Mouse (Mus musculus): Measurements from ENCODE around the gene Ykt6.

DNA sequence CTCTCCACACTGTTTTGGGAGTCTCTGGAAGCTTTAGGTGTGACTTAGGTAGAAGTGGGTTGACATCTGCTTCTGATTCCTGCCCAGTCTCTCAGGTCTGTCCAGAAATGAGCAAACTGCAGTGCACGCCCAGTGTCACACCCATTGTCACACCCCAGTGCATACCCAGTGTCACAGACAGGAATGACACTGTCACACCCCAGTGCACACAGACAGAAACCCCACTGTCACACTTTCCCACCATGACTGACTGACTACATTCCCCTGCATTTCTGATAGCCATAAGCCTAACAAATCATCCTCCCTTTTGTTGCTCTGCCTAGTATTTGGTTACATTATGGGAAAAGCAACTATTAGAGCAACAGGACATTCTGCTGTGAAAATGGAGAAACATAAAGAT, 24.9 kb upstream of the Ykt6 start:
- TF ChIP-seq CTCF (IDR thresholded peaks at IDR 0.05; ENCODE audit: low read depth): no peak
- TF ChIP-seq EP300 (IDR thresholded peaks at IDR 0.05; ENCODE audit: low read depth): no peak
